Mouse (Mus musculus) MEL (cell line): ENCODE measurements around the gene Pole3. TPM values are rescaled to one million over a fixed set of nuclear protein-coding genes. Genes with fewer than 3 reads are reported as not detected.

Experiments
- DNase-seq: peaks from one replicate; pipeline ENCODE4 v3.0.0; 2011; ENCODE audit warnings: low read depth, low spot score
- H3K27ac ChIP-seq: 2 replicates; pipeline ENCODE4 v1.5.1; 2012; ENCODE audit warnings: low read depth, mild to moderate bottlenecking, control low read depth, low read length, moderate library complexity; ENCODE audit not compliant: control insufficient read depth
- H3K27me3 ChIP-seq, 2 experiments: fragments of 150-350 bp in 1 of 2; sonication (generic) in 1 of 2; 2 replicates each; pipeline ENCODE4 v1.6.1; 2012; ENCODE audit warnings: low read length in 2 of 2, mild to moderate bottlenecking in 2 of 2, improper control_type of control experiment in 1 of 2, moderate library complexity in 1 of 2; ENCODE audit not compliant: insufficient read depth in 2 of 2, control insufficient read depth in 1 of 2
- H3K36me3 ChIP-seq, 2 experiments: 2 replicates each; pipeline ENCODE4 v1.6.1; 2012 to 2014; ENCODE audit warnings: low read length in 2 of 2, improper control_type of control experiment in 1 of 2, inconsistent platforms in 1 of 2, mild to moderate bottlenecking in 1 of 2; ENCODE audit not compliant: insufficient read depth in 2 of 2, control insufficient read depth in 1 of 2
- H3K4me1 ChIP-seq, 2 experiments: fragments of 150-350 bp in 1 of 2; sonication (generic) in 1 of 2; 2 replicates each; pipeline ENCODE4 v1.6.1; 2012; ENCODE audit warnings: low read length in 2 of 2, improper control_type of control experiment in 1 of 2, mild to moderate bottlenecking in 1 of 2; ENCODE audit not compliant: insufficient read depth in 2 of 2, control insufficient read depth in 1 of 2
- H3K4me3 ChIP-seq, 2 experiments: fragments of 150-350 bp in 1 of 2; sonication (generic) in 1 of 2; 2 replicates each; pipeline ENCODE4 v1.5.1; 2012; ENCODE audit warnings: low read depth in 2 of 2, low read length in 2 of 2, mild to moderate bottlenecking in 2 of 2, moderate library complexity in 2 of 2, control low read depth in 1 of 2, improper control_type of control experiment in 1 of 2; ENCODE audit not compliant: control insufficient read depth in 1 of 2, insufficient read depth in 1 of 2
- H3K79me2 ChIP-seq: 2 replicates; pipeline ENCODE4 v1.6.1; 2012; ENCODE audit warnings: mild to moderate bottlenecking, low read length, moderate library complexity; ENCODE audit not compliant: control insufficient read depth, poor library complexity, insufficient read depth
- H3K9ac ChIP-seq: 2 replicates; pipeline ENCODE4 v1.6.1; 2012; ENCODE audit warnings: low read depth, mild to moderate bottlenecking, control low read depth, low read length, moderate library complexity; ENCODE audit not compliant: control insufficient read depth, poor library complexity, severe bottlenecking
- H3K9me3 ChIP-seq: fragments of 150-350 bp; sonication (generic); replicated peaks from 2 replicates; pipeline ENCODE4 v1.6.1; 2012; ENCODE audit warnings: mild to moderate bottlenecking, low read length, improper control_type of control experiment, moderate library complexity; ENCODE audit not compliant: insufficient read depth
- HCFC1 ChIP-seq: IDR thresholded peaks from 2 replicates; pipeline ENCODE4 v1.6.1; 2012; ENCODE audit warnings: low read depth, mild to moderate bottlenecking, inconsistent platforms, low read length, improper control_type of control experiment, moderate library complexity
- NELFE ChIP-seq: IDR thresholded peaks from 2 replicates; pipeline ENCODE4 v1.6.1; 2011; ENCODE audit warnings: low read depth, low read length, improper control_type of control experiment
- POLR2AphosphoS2 ChIP-seq: IDR thresholded peaks from 2 replicates; pipeline ENCODE4 v1.6.1; 2011; ENCODE audit warnings: low read length, improper control_type of control experiment
- POLR2AphosphoS5 ChIP-seq: IDR thresholded peaks from 2 replicates; pipeline ENCODE4 v1.6.1; 2012; ENCODE audit warnings: low read depth, borderline replicate concordance, mild to moderate bottlenecking, inconsistent platforms, low read length, moderate library complexity, mixed read lengths
- TCF12 ChIP-seq: IDR thresholded peaks from 2 replicates; pipeline ENCODE4 v1.6.1; 2014; ENCODE audit warnings: low read depth, mild to moderate bottlenecking, inconsistent platforms, low read length, improper control_type of control experiment, moderate library complexity
- ZKSCAN1 ChIP-seq: IDR thresholded peaks from 2 replicates; pipeline ENCODE4 v1.6.1; 2012; ENCODE audit warnings: low read depth, mild to moderate bottlenecking, inconsistent platforms, low read length, improper control_type of control experiment, moderate library complexity
- polyA plus RNA-seq, 2 experiments: library from polyadenylated mRNA; stranded (reverse) in 1 of 2; unstranded in 1 of 2; fragments of >175 nt in 1 of 2; fragments of >200 nt in 1 of 2; gene quantifications; 2 replicates each; pipeline versions ENCODE4 v1.2.1 to v1.2.4; 2012; ENCODE audit warnings: low replicate concordance in 2 of 2, low read depth in 1 of 2; ENCODE audit not compliant: insufficient read length in 2 of 2, insufficient read depth in 1 of 2, missing spikeins in 1 of 2
- total RNA-seq: library from RNA; depleted of rRNA; stranded (reverse); fragments of 300-350 nt; gene quantifications from 2 replicates; pipeline ENCODE4 v1.2.3, GENCODE M21; 2012

The Pole3 gene
- total and polyA plus RNA-seq, 3 experiments = 63.6 to 103 TPM; not detected in 1

- peak overlapping the region; percentile 92 for H3K9ac ChIP-seq
- H3K27ac ChIP-seq = peak overlapping the region; percentile 80
- DNase-seq = peak; percentile 91
- H3K9me3 ChIP-seq = no peaks in the 10 kb centered on the region
- H3K27me3 ChIP-seq = no peaks in the 10 kb centered on the region
- peaks cover 41 to 50% of the 10 kb centered on the region in 2 experiments for H3K4me1 ChIP-seq
- peaks cover 0 to 56% of the 10 kb centered on the region in 2 experiments; a peak in 2 of 4 replicates for H3K36me3 ChIP-seq
- H3K79me2 ChIP-seq = peaks cover 41% of the 10 kb centered on the region
- TF ChIP-seq POLR2AphosphoS5 (peak; percentile 96; the same call in 1 of the 2 replicates), POLR2AphosphoS2 (no peak), TCF12 (no peak), ZKSCAN1 (no peak)
- peak overlapping the region; percentile 74 to 83 for H3K4me3 ChIP-seq
Measured at GRCm38 (mm10) chr4:62520892-62521400, 3.9 kb downstream of the Pole3 start.

- Histone ChIP-seq H3K36me3 (peaks cover 0 to 65% of the 10 kb centered on the region in 2 experiments; a peak in 2 of 4 replicates), H3K4me3 (peak within 1 kb of the TSS; percentile 74 to 83), H3K4me1 (peaks cover 51 to 61% of the 10 kb centered on the region in 2 experiments), H3K79me2 (peaks cover 43% of the 10 kb centered on the region), H3K27me3 (no peaks in the 10 kb centered on the region), H3K27ac (peak within 1 kb of the TSS; percentile 80), H3K9ac (peak within 1 kb of the TSS; percentile 92), H3K9me3 (no peaks in the 10 kb centered on the region)
- TF ChIP-seq POLR2AphosphoS5 (peak; percentile 31; the same call in 1 of the 2 replicates), HCFC1 (no peak)
- peak; percentile 97 for DNase-seq
Measured at GRCm38 (mm10) chr4:62519849-62520233, 5.0 kb downstream of the Pole3 start, which contains the start of gene Alad. Gene Alad, minus strand, starts transcription at chr4:62519918.

- TF ChIP-seq NELFE = no peak
- peak; percentile 65; the same call in 1 of the 2 replicates for TF ChIP-seq POLR2AphosphoS5
- peak overlapping the region; percentile 80 for H3K27ac ChIP-seq
- no peaks in the 10 kb centered on the region for H3K27me3 ChIP-seq
- peaks cover 37% of the 10 kb centered on the region for H3K79me2 ChIP-seq
- no peaks in the 10 kb centered on the region for H3K9me3 ChIP-seq
- H3K36me3 ChIP-seq = peaks cover 0 to 65% of the 10 kb centered on the region in 2 experiments; a peak in 2 of 4 replicates
- H3K4me1 ChIP-seq = peaks cover 51 to 61% of the 10 kb centered on the region in 2 experiments
- H3K9ac ChIP-seq = peak overlapping the region; percentile 92
- peak; percentile 95 for DNase-seq
- peak overlapping the region; percentile 74 to 83 for H3K4me3 ChIP-seq
Measured at GRCm38 (mm10) chr4:62519122-62519848, 5.6 kb downstream of the Pole3 start.
